Mouse (Mus musculus) layer of hippocampus, postnatal 36 days (tissue): ENCODE measurements around the gene Nr4a3. TPM values are rescaled to one million over a fixed set of nuclear protein-coding genes. Genes with fewer than 3 reads are reported as not detected.

ENCODE experiments used
- DNase-seq, 2 experiments: peaks; one replicate each; pipeline ENCODE4 v3.0.0; 2022
- total RNA-seq, 2 experiments: library from RNA; stranded (reverse); gene quantifications; 2 replicates each; pipeline ENCODE4 v1.2.3; 2021

The Nr4a3 gene
- total RNA-seq, result 10 to 100 TPM; 61.9 to 74.0 TPM

DNA sequence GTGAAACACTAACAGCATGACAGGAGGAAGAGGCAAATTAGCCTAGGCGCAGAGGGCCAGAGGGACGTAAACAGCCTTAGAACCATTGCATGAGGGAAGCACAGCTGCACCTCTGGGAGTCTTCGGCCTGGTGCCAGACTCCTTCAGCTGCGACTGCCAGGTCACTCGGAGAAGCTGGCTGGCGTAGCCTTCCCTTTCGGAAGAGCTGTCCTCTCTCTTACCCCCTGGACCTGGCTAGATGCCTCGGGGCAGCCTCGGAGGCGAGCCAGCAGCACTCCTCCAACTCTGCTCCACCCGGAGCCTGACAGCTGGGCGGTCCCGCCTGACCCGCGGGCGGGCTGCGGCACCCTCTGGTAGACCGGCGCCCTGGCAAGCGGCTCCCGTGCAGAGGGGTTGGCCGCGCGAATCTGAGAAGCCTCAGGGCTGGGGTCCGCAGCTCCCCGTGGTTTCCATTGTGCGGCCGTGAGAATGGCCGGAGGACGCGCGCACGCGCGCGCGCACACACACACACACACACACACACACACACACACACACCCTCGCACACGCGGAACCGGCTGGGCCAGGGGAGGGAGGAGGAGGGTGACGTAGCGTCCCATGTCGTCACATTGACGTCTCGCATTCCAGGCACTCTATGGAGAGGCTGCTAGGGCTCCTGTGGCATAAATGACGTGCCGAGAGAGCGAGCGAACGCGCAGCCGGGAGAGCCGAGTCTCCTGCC lies at the start of gene Nr4a3:
TSS of gene Nr4a3 (plus strand) at position 663 of the 721 bp plus-strand sequence.
- DNase-seq, result peak; percentile 87 to 89

DNA sequence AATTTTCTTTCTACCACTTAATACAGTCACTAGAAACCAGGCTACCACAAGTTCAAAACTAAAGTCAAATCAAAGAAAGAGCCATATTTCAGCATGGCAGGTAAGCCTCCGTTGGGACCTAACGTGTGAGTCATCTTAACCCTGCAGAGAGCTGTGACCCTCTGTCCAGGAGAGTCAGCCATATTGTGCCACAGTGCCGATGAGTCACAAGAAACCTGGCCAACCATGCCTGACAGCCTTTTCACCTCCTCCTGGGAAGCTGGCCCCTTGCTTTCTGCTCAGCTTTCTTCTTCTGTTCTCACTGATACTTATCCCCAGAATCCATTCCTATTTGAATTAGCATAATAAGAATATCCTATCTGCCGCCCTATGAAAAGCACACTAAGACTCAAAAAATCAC lies 42.0 kb upstream of the Nr4a3 start:
- no peak for DNase-seq

DNA sequence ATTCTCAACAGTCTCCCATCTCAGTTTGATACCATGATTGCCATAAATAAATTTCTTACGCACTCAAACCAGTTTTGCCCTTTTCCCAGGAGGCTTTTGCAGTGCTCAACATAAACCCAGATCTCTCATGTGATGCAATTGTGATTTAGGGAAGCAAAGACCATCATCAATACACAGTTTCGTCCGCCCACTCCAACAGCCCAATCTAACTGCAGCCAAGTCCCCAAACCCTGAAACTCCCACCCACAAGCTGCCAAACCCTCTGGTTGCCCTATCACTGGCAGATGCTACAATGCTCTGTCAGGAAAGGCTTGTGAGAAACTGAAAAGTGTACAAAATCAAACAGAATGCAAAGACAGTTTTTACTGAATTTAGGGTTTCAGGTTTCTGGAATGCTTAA lies 41.5 kb upstream of the Nr4a3 start:
- DNase-seq, result peak; percentile 87 to 89

DNA sequence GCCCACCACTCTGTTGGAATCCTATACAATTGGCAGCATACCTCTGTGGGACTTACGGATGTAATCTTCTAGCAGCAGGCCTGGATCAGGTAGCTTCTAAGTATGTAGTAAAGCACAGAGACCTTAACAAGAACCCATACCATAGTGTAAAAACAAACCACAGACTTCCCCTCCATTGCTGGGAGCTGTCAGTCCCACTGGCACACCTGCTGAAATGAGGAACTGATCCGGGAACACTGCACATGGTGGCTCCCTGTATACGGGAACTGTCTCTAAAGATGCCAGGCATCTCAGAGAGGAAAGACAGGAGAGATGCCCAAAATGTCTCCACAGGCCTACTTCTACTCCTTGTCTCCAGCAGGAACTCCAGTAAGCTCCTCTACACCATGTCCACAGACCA lies 38.6 kb upstream of the Nr4a3 start:
- no peak for DNase-seq

DNA sequence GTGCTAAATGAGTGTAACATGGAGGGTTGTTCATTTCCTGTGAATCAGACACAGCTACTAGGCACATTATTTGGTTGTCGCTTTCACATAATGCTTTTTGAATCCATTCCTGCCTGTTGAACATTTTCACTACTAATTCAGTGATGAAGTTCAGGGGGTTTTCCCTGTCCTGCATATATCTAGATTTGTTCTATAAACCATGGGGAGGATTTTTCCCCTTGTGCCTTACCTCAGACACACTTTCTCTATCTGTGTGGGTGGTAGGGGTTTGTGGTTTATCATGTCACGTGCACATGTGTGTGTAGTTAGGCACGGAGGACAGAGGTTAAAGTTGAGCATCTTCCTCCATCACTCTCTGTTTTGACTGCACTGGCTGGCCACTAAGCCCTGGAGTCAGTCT lies 32.7 kb upstream of the Nr4a3 start:
- no peak for DNase-seq

DNA sequence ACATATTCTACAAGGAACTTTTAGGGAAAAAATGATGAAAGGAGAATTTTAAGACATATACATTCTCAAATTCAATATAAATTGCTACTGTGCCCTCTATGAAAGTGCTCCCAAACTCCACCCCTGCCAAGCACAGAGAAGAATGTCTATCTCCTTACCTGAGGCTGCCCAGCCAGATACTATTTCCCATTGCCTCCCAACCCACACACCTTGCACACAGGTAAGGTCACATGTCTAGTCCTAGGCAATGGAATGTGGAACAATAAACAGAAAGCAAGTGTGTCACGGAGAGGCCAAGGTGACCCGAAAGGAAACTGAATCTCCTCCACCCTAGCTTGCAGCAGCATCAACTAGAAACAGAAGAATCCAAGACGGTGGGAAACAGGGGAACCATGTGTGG lies 22.0 kb upstream of the Nr4a3 start:
- no peak for DNase-seq

DNA sequence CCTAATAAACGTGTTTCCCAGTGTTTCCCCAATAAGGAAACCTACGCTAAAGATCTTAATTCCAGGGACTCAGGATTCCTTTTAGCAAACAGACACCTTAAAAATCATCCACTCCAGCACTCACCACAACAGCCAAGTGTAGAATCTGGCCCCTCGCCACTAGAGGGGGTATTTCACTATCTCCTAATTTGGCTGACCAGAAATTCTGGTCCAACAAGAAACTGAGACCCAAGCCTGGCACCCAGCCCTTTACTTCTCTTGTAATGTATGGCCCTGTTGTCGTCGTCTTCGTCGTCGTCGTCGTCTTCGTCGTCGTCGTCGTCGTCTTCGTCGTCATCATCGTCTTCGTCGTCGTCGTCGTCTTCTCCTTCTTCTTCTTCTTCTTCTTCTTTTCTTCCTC lies 15.3 kb upstream of the Nr4a3 start:
- DNase-seq, result no peak

DNA sequence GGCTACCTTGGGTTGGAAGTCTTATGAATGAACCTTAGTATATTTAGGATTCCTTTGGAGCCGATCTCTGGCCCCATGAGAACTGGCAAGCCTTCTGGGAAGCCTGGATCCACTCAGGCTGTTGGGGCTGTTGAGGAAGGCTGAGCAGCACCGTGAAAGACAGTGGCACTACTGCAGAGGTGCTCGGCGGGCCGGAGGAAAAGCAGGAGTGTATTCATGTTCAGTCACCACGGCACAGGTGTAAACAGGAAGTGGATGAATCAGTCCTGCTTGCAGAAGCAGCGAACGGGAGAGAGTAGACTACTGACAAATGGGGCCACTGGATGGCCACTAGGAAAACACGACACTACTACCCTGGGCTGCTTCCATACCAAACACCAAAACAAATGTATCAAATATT lies 10.7 kb upstream of the Nr4a3 start:
- no peak for DNase-seq

DNA sequence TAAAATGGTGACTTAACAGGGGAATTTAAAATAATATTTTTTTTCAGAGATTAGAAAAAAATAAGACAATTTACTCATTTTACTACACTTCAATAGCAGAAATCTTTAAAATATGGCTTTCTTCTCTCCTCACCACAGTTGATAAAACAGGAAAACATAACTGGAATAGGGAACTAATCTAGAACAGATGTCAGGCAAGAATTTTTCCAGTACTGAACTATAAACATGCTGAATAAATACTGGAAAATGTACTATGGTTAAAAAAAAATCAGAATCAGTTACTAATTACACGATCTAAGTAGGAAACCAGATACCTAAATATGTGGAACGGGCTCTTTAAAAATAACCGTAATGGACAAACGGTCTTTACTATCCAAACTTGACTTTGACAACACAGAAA lies 7.3 kb upstream of the Nr4a3 start:
- no peak for DNase-seq

DNA sequence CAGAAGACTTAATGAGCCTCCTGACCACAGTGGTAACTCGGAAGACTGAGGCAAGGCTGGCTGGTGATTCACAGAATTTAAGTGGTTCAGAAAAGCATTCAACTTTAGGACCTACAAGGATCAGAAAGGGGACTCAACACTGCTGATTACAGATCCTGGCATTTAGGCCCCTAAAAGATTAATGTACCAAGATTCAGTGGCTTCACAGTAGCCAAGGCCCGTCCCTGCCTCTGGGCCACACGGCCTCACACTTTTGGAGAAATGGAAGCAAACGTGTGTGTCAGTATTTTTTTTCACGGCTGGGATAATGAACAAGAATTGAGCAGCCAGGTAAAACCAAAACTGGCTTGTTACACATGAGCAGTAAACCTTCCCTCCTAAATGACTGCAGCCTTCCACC lies 6.1 kb upstream of the Nr4a3 start:
- no peak for DNase-seq

DNA sequence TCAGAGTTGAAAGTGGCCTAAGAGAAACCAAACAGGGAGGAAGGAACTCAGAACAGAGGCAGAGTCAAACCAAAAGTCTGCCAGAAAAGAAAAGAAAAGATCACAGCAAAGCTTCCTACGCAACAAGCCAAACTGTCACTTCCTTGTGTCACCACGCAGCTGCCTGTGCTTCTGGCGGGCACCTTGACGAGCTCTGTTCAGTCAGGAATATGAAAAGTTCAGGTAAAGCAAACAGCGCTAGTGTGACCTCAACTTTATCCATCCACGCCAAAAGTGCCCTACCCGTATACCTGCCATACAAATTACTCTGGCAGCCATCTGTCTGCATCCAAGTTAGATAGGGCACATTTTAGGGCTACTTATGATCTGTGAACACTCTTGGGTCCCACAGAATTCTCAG lies 5.2 kb upstream of the Nr4a3 start:
- DNase-seq, result no peak

DNA sequence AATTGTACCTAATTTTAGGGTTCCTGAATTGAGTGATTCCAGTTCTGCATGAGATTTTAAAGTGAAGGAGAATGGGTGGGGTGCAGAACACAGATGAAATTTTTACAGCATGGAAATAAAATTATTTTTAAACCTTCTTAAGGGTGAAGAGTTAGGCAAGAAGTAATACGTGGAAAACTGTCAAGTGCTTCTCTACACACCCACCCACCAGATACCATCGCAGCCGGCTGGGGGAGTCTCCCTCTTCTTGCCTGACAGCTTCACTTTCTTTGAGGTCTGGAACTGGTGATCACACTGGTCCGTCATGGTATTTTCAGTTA lies 2.5 kb upstream of the Nr4a3 start:
- DNase-seq, result no peak

DNA sequence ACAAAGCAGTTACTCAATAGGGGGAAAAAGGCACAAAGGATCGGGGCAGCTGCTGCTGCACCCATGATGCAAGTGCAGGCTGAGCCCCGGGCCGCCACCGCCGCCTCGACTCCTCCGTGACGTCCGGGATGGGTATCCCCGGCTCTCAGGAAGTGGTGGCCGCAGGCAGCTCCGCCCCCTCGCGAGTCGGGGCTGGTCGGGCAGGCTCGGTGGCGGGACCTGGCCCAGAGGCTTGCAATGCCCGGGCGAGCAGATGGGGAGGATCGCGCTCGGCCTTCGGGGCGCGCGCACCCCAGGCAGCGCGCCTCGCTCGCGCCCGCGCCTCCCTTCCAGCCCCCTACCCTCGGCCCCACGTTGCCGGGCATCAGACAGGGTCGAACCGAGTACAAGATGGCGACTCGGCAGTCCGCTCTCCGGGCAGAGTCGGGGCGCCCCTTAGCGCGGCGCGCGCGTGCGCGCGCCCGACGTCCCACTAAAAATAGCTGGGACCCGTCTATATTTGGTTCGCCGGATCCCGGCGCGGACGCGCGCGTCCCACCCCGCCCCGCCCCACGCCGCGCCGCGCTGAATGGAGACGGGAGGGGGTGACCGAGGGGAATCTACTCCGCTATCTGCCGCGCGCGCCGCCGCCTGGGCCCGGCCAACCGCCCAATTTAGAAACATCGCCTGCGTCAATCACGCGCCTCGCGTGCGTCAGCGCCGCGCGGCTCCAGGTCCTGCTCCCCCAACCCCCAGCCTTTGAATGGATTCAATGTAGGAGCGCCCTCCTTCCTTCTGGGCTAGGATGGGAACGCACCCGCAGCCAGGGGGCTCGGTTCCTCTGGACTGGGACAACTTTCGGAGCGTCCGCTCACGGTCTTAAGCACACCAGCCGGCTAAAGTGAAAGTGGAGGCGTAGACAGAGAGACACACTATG lies 1.9 kb upstream of the Nr4a3 start:
- DNase-seq, result peak; percentile 94 to 95

DNA sequence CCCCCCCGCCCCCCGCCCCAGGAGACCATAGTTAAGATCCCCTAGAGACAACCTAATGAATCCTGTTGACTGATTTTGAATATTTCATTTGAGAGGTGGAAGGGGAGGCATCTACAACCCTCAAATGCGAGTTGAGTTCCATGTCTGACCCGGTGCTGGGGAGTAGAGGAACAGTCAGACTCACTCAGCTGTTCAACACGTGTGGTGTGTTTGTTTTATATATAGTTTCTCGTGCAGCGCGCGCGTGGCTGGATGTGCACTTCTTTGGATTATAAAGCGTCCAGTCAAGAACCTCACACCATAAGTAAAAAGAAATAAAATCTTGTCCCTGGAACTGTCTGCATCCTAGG lies 837 bp upstream of the Nr4a3 start:
- DNase-seq, result no peak

DNA sequence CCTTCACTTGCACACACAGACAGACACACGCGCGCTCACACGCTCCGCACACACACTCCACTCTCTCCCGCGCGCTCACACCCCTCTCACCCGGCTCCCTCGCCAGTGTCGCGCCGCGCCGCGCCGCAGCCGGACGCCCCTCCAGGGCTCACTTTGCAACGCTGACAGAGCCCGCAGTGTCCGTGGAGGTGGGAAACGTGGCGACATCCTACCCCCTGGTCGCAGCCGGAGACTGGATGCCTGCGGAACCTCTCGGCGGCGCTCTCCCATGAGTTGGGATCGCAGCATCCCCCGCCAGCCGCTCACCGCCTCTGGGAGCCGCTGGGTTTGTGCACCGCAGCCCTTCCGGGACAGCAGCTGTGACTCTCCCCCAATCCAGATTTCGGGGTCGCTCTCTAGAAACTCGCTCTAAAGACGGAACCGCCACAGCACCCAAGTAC lies 348 bp downstream of the Nr4a3 start:
- DNase-seq, result peak in 1 of 2 experiments; percentile 42

DNA sequence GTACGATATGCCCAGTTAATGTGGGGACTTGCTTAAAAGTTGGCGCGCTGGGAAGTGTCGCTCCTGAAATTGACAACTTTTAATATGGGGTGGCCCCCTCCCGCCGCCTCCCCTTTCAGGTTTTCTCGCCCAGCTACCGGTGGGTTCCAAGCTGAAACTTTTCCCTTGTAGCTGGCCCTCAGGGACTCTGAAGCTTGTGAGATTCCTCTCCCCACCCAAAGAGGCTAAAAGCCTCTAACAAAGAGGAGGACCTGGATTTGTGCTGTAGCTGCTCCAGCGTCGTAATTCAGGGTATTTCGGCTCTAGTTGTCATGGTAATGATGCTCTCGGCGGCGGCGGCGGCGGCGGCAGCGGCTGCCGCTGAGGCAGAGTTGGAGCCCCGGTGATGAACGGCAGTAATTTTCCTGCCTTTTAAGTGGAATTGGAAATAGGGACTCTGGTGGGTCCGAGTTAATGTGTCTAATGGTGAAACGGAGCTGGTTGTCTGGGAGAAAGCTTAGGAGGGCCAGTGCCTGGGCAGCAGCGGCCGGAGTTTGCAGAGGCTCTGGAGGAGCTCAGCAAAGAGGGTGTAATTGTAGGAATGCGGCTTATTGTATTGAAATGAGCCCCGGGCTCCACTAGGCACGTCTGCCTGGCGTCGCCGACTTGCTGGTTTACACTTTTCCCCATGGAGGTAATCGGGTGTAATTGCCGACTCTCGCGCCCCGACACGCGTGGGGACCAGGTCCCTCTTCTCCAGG lies 938 bp downstream of the Nr4a3 start:
- peak; percentile 41 to 63 for DNase-seq

DNA sequence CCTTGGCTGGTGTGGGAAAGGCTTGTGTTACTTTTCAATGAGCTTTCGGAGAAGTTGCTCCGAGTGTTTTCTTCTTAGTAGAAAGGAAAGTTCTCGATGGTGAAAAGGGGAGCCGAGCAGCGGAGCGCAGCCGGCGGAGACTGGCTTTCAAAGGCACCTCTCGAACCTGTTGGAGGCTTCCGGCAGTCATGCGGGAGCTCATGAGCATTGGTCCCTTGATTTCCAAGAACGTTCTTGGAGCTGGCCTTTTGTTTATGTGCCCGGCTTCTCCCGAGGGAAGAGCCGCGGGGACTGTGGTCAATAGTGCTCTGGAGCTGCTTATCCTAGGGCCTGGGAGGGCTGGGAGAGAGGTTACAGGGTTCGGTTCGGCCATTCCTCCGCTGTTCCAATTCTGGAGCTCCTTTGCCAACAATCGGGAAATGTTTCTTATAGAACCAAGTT lies 1.5 kb downstream of the Nr4a3 start:
- no peak for DNase-seq

DNA sequence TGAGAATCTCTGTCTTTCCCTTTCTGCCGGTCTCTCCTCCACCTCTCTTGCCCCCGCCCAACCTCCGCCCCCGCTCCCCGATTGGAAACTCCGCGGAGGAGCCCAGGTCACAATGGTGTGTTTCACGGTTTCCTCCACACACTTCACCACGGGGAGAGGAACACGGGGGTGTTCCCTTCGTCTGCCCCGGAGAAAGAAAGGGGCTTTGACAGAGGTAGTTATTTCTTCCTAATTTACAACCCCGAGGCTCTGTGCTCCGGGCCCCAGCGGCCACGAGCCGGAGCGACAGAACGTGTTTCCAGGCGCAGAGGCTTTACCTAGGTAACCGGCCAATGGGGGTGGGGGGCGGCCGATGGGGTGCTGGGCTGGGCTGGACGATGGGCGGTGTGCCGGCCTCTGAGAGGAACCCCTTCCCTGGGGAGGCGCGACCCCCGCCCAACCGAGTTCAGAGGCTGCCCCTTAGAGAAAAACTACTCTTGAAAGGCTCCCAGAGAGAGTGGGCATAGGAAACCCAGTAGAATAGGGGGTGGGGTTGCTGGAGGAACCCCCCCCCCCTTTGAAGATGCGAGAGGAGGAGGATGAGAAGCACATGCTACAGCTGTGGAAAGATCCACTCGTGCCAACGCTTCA lies 2.3 kb downstream of the Nr4a3 start:
- no peak for DNase-seq

DNA sequence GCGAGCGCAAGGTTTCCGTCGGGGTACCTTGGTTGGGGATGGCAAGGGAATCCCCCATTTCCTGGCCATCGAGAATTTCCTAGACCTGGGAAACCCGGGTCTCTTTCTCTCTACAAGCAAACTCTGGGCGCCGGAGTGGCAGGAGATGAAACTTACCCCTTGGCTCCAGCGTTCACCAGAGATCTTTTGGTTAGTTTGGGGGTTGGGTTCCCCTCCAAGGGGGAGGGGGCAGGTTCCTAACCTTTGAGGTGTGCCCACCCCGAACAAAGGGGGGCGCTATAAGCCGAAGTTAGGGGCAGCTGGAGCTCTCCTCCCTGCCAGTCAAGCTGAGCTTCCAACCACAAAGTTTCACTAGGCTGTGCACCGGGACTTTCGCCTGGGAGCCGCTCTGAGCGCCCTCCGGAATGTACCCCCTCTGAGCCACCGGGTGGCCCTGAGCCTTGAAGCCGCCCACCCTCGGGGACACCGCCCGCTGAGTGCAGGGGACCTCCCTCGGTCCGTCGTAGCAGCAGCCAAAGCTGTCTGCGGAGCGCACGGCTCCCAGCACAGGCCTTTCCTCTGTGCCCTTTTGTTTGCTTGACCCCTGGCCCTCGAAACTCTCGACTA lies 2.9 kb downstream of the Nr4a3 start:
- peak; percentile 57 to 59 for DNase-seq

DNA sequence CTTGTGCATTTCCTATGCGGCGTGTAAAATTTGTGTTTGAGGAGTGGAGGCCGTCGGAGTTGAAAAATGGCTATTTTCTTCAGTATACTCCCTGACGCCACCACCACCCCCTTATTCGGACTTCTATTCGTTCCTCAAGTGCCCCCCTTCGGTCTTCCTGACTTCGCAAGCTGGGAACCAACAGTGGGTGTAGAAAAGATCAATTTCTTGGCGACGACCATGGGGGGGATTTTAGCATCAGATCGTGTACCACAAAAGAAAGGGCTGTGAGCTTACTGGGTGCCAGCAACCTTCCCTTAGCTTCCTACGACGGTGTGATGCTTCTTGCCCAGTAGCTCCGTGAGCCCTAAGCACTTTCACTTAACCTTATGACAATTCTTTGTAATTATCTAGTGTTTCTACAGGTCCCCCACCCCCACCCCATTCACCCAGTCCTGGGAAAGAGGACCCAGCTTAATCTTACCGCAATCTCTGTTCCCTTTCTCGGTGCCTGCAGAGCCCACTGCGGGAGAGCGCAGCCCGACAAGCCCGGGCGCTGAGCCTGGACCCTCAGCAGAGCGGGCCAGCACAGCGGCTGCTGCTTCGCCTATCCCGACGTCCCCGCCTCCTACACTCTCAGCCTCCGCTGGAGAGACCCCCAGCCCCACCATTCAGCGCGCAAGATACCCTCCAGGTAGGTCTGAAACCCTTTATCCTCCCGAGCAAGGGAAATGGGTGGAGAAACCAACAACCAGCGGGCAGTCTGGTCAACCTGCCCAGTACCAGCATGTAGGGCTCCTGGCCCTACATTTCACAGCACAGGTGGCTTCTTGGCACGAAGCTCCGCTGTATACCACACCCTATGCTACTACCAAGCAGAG lies 3.7 kb downstream of the Nr4a3 start:
- no peak for DNase-seq

DNA sequence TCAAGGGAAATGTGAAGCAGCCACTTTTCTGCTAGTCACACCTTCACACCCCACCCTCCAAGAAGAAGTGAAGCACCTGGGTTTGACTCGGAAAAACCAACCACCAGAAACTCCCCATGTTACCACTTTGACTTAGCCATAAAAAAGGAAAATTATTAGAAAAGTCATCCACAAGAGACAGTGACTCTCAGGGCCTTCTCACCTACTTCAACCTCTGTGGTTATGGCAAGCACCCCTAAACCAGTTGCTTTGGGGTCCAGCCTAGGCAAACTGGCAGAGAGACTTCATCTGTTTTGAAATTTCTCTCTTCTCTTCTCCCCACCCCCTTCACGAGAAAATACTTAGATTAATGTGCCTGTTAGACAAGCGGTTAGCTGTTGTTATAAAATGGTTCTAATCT lies 5.1 kb downstream of the Nr4a3 start:
- no peak for DNase-seq
